Mouse (Mus musculus): ENCODE results near the gene Arhgef1. TPM values are rescaled to one million over a fixed set of nuclear protein-coding genes. Genes with fewer than 3 reads are reported as not detected.

Arhgef1 gene
- total and polyA plus RNA-seq, 2 experiments from 2014 or later: 28.2 to 37.0 TPM

DNA sequence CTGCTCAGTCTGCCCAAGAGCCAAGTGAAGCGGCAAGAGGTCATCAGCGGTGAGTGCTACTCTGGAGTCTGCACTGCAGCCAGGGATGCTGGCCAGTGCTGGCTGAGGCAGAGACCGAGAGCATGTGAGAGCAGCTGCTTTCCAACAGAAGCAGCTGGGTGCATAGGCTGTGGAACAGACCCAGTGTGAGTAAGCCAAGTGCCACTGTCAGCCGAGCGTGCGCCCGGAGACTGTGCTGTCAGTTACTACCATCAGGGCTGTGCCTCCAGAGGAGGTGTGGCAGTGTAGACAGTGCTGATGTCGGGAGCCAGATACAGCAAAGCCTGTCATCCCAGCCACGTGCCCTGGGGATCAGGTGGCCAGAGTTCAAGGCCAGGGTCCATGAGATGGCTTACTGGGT is 17.0 kb downstream of the Arhgef1 start:
- no peak overlapping the region for H3K4me2 ChIP-seq (ENCODE audit: low read depth, low read length)
- H3K27ac ChIP-seq (ENCODE audit: low read depth): no peak overlapping the region
- 83% methylated on average over 9 of the region's 9 CpGs for WGBS
- DNase-seq (ENCODE audit: low spot score) (no peak), ATAC-seq (ENCODE audit: insufficient read depth, low read depth) (no peak)
- H3K36me3 ChIP-seq (replicated peaks; ENCODE audit: control insufficient read depth, insufficient read depth, low read length): peaks cover 78% of the 10 kb centered on the region
- H3K27me3 ChIP-seq (ENCODE audit: control insufficient read depth, insufficient read depth, low read length): no peaks in the 10 kb centered on the region
- H3K9me3 ChIP-seq (replicated peaks; ENCODE audit: control insufficient read depth, low read length): no peaks in the 10 kb centered on the region
- TF ChIP-seq EP300 (IDR thresholded peaks at IDR 0.05; ENCODE audit: low read depth): no peak
- no peak for TF ChIP-seq CTCF (IDR thresholded peaks at IDR 0.05; ENCODE audit: low read depth)
- H3K9ac ChIP-seq (replicated peaks; ENCODE audit: low read depth, low read length): no peak overlapping the region
- no peak overlapping the region for H3K4me3 ChIP-seq (ENCODE audit: low read depth, low read length)
- H3K4me1 ChIP-seq (ENCODE audit: control insufficient read depth, insufficient read depth): no peaks in the 10 kb centered on the region

DNA sequence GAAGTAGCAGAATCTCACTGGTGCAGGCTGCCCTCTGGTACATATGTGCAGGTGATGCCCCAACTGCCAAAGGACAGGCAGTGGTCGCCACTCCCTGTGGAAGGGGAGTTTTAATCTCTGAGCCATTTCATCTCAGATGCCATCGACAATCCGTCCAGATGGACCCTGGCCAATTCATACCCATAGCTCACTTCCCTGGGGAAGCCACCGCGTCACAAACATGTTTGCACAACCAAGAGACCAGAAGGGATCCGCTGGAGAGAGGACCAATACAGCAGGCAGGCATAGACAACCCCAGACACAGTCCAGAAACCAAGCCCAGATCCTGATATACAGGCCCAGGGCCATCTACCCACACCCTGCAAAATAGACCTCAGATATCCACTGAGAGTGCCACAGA is 27.8 kb downstream of the Arhgef1 start:
- TF ChIP-seq EP300 (IDR thresholded peaks at IDR 0.05; ENCODE audit: low read depth) (no peak), CTCF (IDR thresholded peaks at IDR 0.05; ENCODE audit: low read depth) (no peak)
- WGBS: 45% methylated on average over 6 of the region's 6 CpGs
- H3K27me3 ChIP-seq (ENCODE audit: control insufficient read depth, insufficient read depth, low read length): peaks cover 62% of the 10 kb centered on the region

GRCm38 (mm10) chr7:24931651-24932050 is 28.9 kb downstream of the Arhgef1 start:
- Histone ChIP-seq H3K4me2 (ENCODE audit: low read depth, low read length) (no peak overlapping the region), H3K4me3 (ENCODE audit: low read depth, low read length) (no peak overlapping the region), H3K27me3 (ENCODE audit: control insufficient read depth, insufficient read depth, low read length) (peaks cover 74% of the 10 kb centered on the region), H3K9me3 (replicated peaks; ENCODE audit: control insufficient read depth, low read length) (no peaks in the 10 kb centered on the region), H3K36me3 (replicated peaks; ENCODE audit: control insufficient read depth, insufficient read depth, low read length) (peaks cover 13% of the 10 kb centered on the region), H3K4me1 (ENCODE audit: control insufficient read depth, insufficient read depth) (no peaks in the 10 kb centered on the region), H3K9ac (replicated peaks; ENCODE audit: low read depth, low read length) (no peak overlapping the region), H3K27ac (ENCODE audit: low read depth) (no peak overlapping the region)
- DNase-seq (ENCODE audit: low spot score) (no peak), ATAC-seq (ENCODE audit: insufficient read depth, low read depth) (no peak)
- 2% methylated on average over 12 of the region's 15 CpGs for WGBS
- no peak for TF ChIP-seq EP300 (IDR thresholded peaks at IDR 0.05; ENCODE audit: low read depth)
- TF ChIP-seq CTCF (IDR thresholded peaks at IDR 0.05; ENCODE audit: low read depth): no peak

More for the DNA sequence above, 27.8 kb downstream of the Arhgef1 start:
- Histone ChIP-seq H3K4me1 (ENCODE audit: control insufficient read depth, insufficient read depth) (no peaks in the 10 kb centered on the region), H3K9ac (replicated peaks; ENCODE audit: low read depth, low read length) (no peak overlapping the region), H3K4me2 (ENCODE audit: low read depth, low read length) (no peak overlapping the region), H3K27ac (ENCODE audit: low read depth) (no peak overlapping the region), H3K36me3 (replicated peaks; ENCODE audit: control insufficient read depth, insufficient read depth, low read length) (peaks cover 24% of the 10 kb centered on the region), H3K4me3 (ENCODE audit: low read depth, low read length) (no peak overlapping the region), H3K9me3 (replicated peaks; ENCODE audit: control insufficient read depth, low read length) (no peaks in the 10 kb centered on the region)
- ATAC-seq (ENCODE audit: insufficient read depth, low read depth) (no peak), DNase-seq (ENCODE audit: low spot score) (no peak)

- Histone ChIP-seq H3K9ac (replicated peaks; ENCODE audit: low read depth, low read length) (no peak overlapping the region), H3K4me3 (ENCODE audit: low read depth, low read length) (no peak overlapping the region), H3K27ac (ENCODE audit: low read depth) (no peak overlapping the region), H3K36me3 (replicated peaks; ENCODE audit: control insufficient read depth, insufficient read depth, low read length) (no peaks in the 10 kb centered on the region), H3K4me2 (ENCODE audit: low read depth, low read length) (no peak overlapping the region), H3K4me1 (ENCODE audit: control insufficient read depth, insufficient read depth) (no peaks in the 10 kb centered on the region), H3K27me3 (ENCODE audit: control insufficient read depth, insufficient read depth, low read length) (peaks cover 99% of the 10 kb centered on the region), H3K9me3 (replicated peaks; ENCODE audit: control insufficient read depth, low read length) (no peaks in the 10 kb centered on the region)
- ATAC-seq (ENCODE audit: insufficient read depth, low read depth) (no peak), DNase-seq (ENCODE audit: low spot score) (no peak)
- WGBS: under 1% methylated on average over 6 of the region's 6 CpGs
- TF ChIP-seq CTCF (IDR thresholded peaks at IDR 0.05; ENCODE audit: low read depth): no peak
Observed at GRCm38 (mm10) chr7:24943641-24944040, 40.9 kb downstream of the Arhgef1 start.

- ATAC-seq (ENCODE audit: insufficient read depth, low read depth) (no peak), DNase-seq (ENCODE audit: low spot score) (no peak)
- H3K4me1 ChIP-seq (ENCODE audit: control insufficient read depth, insufficient read depth): no peaks in the 10 kb centered on the region
- H3K36me3 ChIP-seq (replicated peaks; ENCODE audit: control insufficient read depth, insufficient read depth, low read length): no peaks in the 10 kb centered on the region
- H3K4me3 ChIP-seq (ENCODE audit: low read depth, low read length): peak within 1 kb of the TSS; percentile 42
- H3K4me2 ChIP-seq (ENCODE audit: low read depth, low read length): peak within 1 kb of the TSS; percentile 60
- TF ChIP-seq EP300 (IDR thresholded peaks at IDR 0.05; ENCODE audit: low read depth) (no peak), CTCF (IDR thresholded peaks at IDR 0.05; ENCODE audit: low read depth) (no peak)
- peaks cover 99% of the 10 kb centered on the region for H3K27me3 ChIP-seq (ENCODE audit: control insufficient read depth, insufficient read depth, low read length)
- H3K9me3 ChIP-seq (replicated peaks; ENCODE audit: control insufficient read depth, low read length): no peaks in the 10 kb centered on the region
- WGBS: 1% methylated on average over 61 of the region's 72 CpGs
- H3K27ac ChIP-seq (ENCODE audit: low read depth): no peak within 1 kb of the TSS
- 0 out of 2 replicates have a peak within 1 kb of the TSS, but pooled peaks have one; percentile 26 for H3K9ac ChIP-seq (replicated peaks; ENCODE audit: low read depth, low read length)
Observed at GRCm38 (mm10) chr7:24944257-24944950, 41.7 kb downstream of the Arhgef1 start, which contains the start of gene Gm4881. TSS of gene Gm4881 (minus strand) at chr7:24944494.

Data from heart, postnatal 0 days (tissue).